Mouse (Mus musculus) forebrain, embryonic 16.5 days (tissue): ENCODE data around the gene Wiz. TPM values are rescaled to one million over a fixed set of nuclear protein-coding genes. Genes with fewer than 3 reads are reported as not detected.

Source experiments
- ATAC-seq: fragments of 200-750 bp; cut with Nextera tagmentation; 2 replicates; pipeline ENCODE4 v1.8.0; 2017; ENCODE audit warnings: mild to moderate bottlenecking, moderate library complexity
- H3K27ac ChIP-seq: fragments of 300-500 bp; sonication (generic); 2 replicates; pipeline ENCODE4 v1.5.1; 2014; ENCODE audit warnings: low read length, control low read depth
- H3K27me3 ChIP-seq: fragments of 300-500 bp; sonication (generic); replicated peaks from 2 replicates; pipeline ENCODE4 v1.6.1; 2014; ENCODE audit warnings: low read length; ENCODE audit not compliant: control insufficient read depth, insufficient read depth
- H3K36me3 ChIP-seq: fragments of 300-500 bp; sonication (generic); 2 replicates; pipeline ENCODE4 v1.6.1; 2014; ENCODE audit not compliant: control insufficient read depth, insufficient read depth
- H3K4me1 ChIP-seq: fragments of 300-500 bp; sonication (generic); replicated peaks from 2 replicates; pipeline ENCODE4 v1.6.1; 2014; ENCODE audit warnings: low read length; ENCODE audit not compliant: control insufficient read depth, insufficient read depth
- H3K4me2 ChIP-seq: fragments of 300-500 bp; sonication (generic); 2 replicates; pipeline ENCODE4 v1.6.1; 2014; ENCODE audit warnings: mild to moderate bottlenecking, low read length, control low read depth
- H3K4me3 ChIP-seq: fragments of 300-500 bp; sonication (generic); replicated peaks from 2 replicates; pipeline ENCODE4 v1.5.1; 2014; ENCODE audit warnings: mild to moderate bottlenecking, low read length, control low read depth
- H3K9ac ChIP-seq: fragments of 300-500 bp; sonication (generic); replicated peaks from 2 replicates; pipeline ENCODE4 v1.6.1; 2014; ENCODE audit warnings: low read depth, low read length, control low read depth
- H3K9me3 ChIP-seq: fragments of 300-500 bp; sonication (generic); 2 replicates; pipeline ENCODE4 v1.6.1; 2016; ENCODE audit warnings: low read length; ENCODE audit not compliant: control insufficient read depth
- WGBS: fragments of 180-500 bp; shearing (Covaris S2); extraction: QIAGEN DNeasy Blood & Tissue Kit; methylation state at CpG from one replicate; pipeline ENCODE4 v1.1.7; 2014; 5-methylcytosine and 5-hydroxymethylcytosine counted together
- polyA plus RNA-seq: library from polyadenylated mRNA; unstranded; fragments of >200 nt; fragmentation: Nextera tagmentation; extraction: Ambion mirVana; gene quantifications from 2 replicates; pipeline ENCODE4 v1.2.1, GENCODE M21; 2015

Wiz gene
- polyA plus RNA-seq: 35.7 and 39.1 TPM in 2 replicates

- H3K9ac ChIP-seq: peak within 1 kb of the TSS; percentile 94
- peaks cover 31% of the 10 kb centered on the region for H3K27me3 ChIP-seq
- peak; percentile 77 for ATAC-seq
- H3K27ac ChIP-seq: peak within 1 kb of the TSS; percentile 78
- H3K4me3 ChIP-seq: peak within 1 kb of the TSS; percentile 86
- no peaks in the 10 kb centered on the region for H3K9me3 ChIP-seq
- H3K4me2 ChIP-seq: peak within 1 kb of the TSS; percentile 96
- H3K36me3 ChIP-seq: peaks cover 8% of the 10 kb centered on the region; the same call in 1 of the 2 replicates
- peaks cover 13% of the 10 kb centered on the region for H3K4me1 ChIP-seq
- WGBS: under 1% methylated on average over 14 of the region's 44 CpGs
Measured at GRCm38 (mm10) chr17:32389101-32389659, at the start of gene Wiz. Wiz (minus strand) TSS chr17:32389439.

GRCm38 (mm10) chr17:32437106-32437505 is 47.9 kb upstream of the Wiz start:
- no peak overlapping the region for H3K4me3 ChIP-seq
- 94% methylated on average over 4 of the region's 4 CpGs for WGBS
- H3K9me3 ChIP-seq: no peaks in the 10 kb centered on the region
- H3K9ac ChIP-seq: no peak overlapping the region
- no peaks in the 10 kb centered on the region for H3K27me3 ChIP-seq
- no peaks in the 10 kb centered on the region for H3K4me1 ChIP-seq
- no peak overlapping the region for H3K4me2 ChIP-seq
- no peak overlapping the region for H3K27ac ChIP-seq
- no peaks in the 10 kb centered on the region for H3K36me3 ChIP-seq
- no peak for ATAC-seq

GRCm38 (mm10) chr17:32435151-32435550 is 45.9 kb upstream of the Wiz start:
- ATAC-seq: no peak
- Histone ChIP-seq H3K36me3 (no peaks in the 10 kb centered on the region), H3K9me3 (no peaks in the 10 kb centered on the region), H3K27me3 (no peaks in the 10 kb centered on the region), H3K4me1 (no peaks in the 10 kb centered on the region), H3K9ac (no peak overlapping the region), H3K4me2 (no peak overlapping the region), H3K27ac (no peak overlapping the region), H3K4me3 (no peak overlapping the region)
- 61% methylated on average over 5 of the region's 5 CpGs for WGBS

GRCm38 (mm10) chr17:32434324-32434723 is 45.1 kb upstream of the Wiz start:
- Histone ChIP-seq H3K9me3 (no peaks in the 10 kb centered on the region), H3K9ac (no peak overlapping the region), H3K36me3 (no peaks in the 10 kb centered on the region), H3K4me1 (no peaks in the 10 kb centered on the region), H3K27ac (no peak overlapping the region), H3K27me3 (no peaks in the 10 kb centered on the region), H3K4me2 (no peak overlapping the region), H3K4me3 (no peak overlapping the region)
- no peak for ATAC-seq
- WGBS: 77% methylated on average over 4 of the region's 4 CpGs

- no peak for ATAC-seq
- Histone ChIP-seq H3K4me1 (no peaks in the 10 kb centered on the region), H3K9me3 (no peaks in the 10 kb centered on the region), H3K27me3 (no peaks in the 10 kb centered on the region), H3K9ac (no peak overlapping the region), H3K27ac (no peak overlapping the region), H3K36me3 (no peaks in the 10 kb centered on the region), H3K4me3 (no peak overlapping the region), H3K4me2 (no peak overlapping the region)
- 70% methylated on average over 3 of the region's 3 CpGs for WGBS
Measured at GRCm38 (mm10) chr17:32431972-32432371, 42.7 kb upstream of the Wiz start.

- ATAC-seq: no peak
- Histone ChIP-seq H3K4me1 (no peaks in the 10 kb centered on the region), H3K27me3 (no peaks in the 10 kb centered on the region), H3K27ac (no peak overlapping the region), H3K9me3 (no peaks in the 10 kb centered on the region), H3K9ac (no peak overlapping the region), H3K4me3 (no peak overlapping the region), H3K36me3 (no peaks in the 10 kb centered on the region), H3K4me2 (no peak overlapping the region)
Measured at GRCm38 (mm10) chr17:32426610-32427009, 37.4 kb upstream of the Wiz start.

GRCm38 (mm10) chr17:32424034-32424433 is 34.8 kb upstream of the Wiz start, which contains the start of gene Pglyrp2:
Pglyrp2 (minus strand) TSS chr17:32424167.
- 87% methylated on average over 2 of the region's 2 CpGs for WGBS

GRCm38 (mm10) chr17:32420781-32421180 is 31.5 kb upstream of the Wiz start:
- H3K9ac ChIP-seq: no peak overlapping the region
- no peak for ATAC-seq
- no peaks in the 10 kb centered on the region for H3K36me3 ChIP-seq
- H3K4me2 ChIP-seq: no peak overlapping the region
- no peak overlapping the region for H3K27ac ChIP-seq
- no peaks in the 10 kb centered on the region for H3K9me3 ChIP-seq
- 0 out of 2 replicates have a peak, but pooled peaks cover 3% of the 10 kb centered on the region for H3K27me3 ChIP-seq
- 82% methylated on average over 8 of the region's 8 CpGs for WGBS
- H3K4me1 ChIP-seq: no peaks in the 10 kb centered on the region
- H3K4me3 ChIP-seq: no peak overlapping the region

More at GRCm38 (mm10) chr17:32424034-32424433, 34.8 kb upstream of the Wiz start, which contains the start of gene Pglyrp2:
- Histone ChIP-seq H3K27me3 (no peaks in the 10 kb centered on the region), H3K9me3 (no peaks in the 10 kb centered on the region), H3K4me3 (no peak within 1 kb of the TSS), H3K4me1 (no peaks in the 10 kb centered on the region), H3K27ac (no peak within 1 kb of the TSS), H3K36me3 (no peaks in the 10 kb centered on the region), H3K9ac (no peak within 1 kb of the TSS), H3K4me2 (no peak within 1 kb of the TSS)
- ATAC-seq: no peak

- Histone ChIP-seq H3K4me1 (no peaks in the 10 kb centered on the region), H3K36me3 (no peaks in the 10 kb centered on the region), H3K27me3 (0 out of 2 replicates have a peak, but pooled peaks cover 3% of the 10 kb centered on the region), H3K9me3 (no peaks in the 10 kb centered on the region), H3K27ac (no peak overlapping the region), H3K9ac (no peak overlapping the region), H3K4me2 (no peak overlapping the region), H3K4me3 (no peak overlapping the region)
- 70% methylated on average over 2 of the region's 2 CpGs for WGBS
- ATAC-seq: no peak
Measured at GRCm38 (mm10) chr17:32419989-32420388, 30.8 kb upstream of the Wiz start.

GRCm38 (mm10) chr17:32416771-32417170 is 27.5 kb upstream of the Wiz start:
- Histone ChIP-seq H3K27ac (no peak overlapping the region), H3K9ac (no peak overlapping the region)

More at GRCm38 (mm10) chr17:32416771-32417170, 27.5 kb upstream of the Wiz start:
- H3K4me2 ChIP-seq: no peak overlapping the region
- H3K36me3 ChIP-seq: no peaks in the 10 kb centered on the region
- no peaks in the 10 kb centered on the region for H3K9me3 ChIP-seq
- 0 out of 2 replicates have a peak, but pooled peaks cover 3% of the 10 kb centered on the region for H3K27me3 ChIP-seq
- ATAC-seq: no peak
- no peak overlapping the region for H3K4me3 ChIP-seq
- WGBS: 94% methylated on average over 14 of the region's 14 CpGs
- H3K4me1 ChIP-seq: no peaks in the 10 kb centered on the region
